Mouse (Mus musculus): ENCODE measurements at regions not wholly inside any gene's neighbourhood (a gene's known extent, or its start where the extent isn't known, plus 50 kb on each side); places are given as distances from the start of the nearest gene placed in this dataset.

GRCm38 (mm10) chr2:71625298-71625902, 78.8 kb upstream of the Dlx2 start:
- WGBS: 67% methylated on average over 7 of the region's 7 CpGs
- H3K9me3 ChIP-seq: no peaks in the 10 kb centered on the region
- no peaks in the 10 kb centered on the region for H3K36me3 ChIP-seq
- DNase-seq (ENCODE audit: low spot score): no peak
- peaks cover 37% of the 10 kb centered on the region for H3K4me1 ChIP-seq
- no peak overlapping the region for H3K4me3 ChIP-seq
- H3K27me3 ChIP-seq (ENCODE audit: insufficient read depth, poor library complexity, severe bottlenecking): peaks cover 3% of the 10 kb centered on the region; the same call in 1 of the 2 replicates
- H3K27ac ChIP-seq: no peak overlapping the region

- no peak overlapping the region for H3K27ac ChIP-seq
- H3K4me1 ChIP-seq: peaks cover 37% of the 10 kb centered on the region
- 66% methylated on average over 12 of the region's 12 CpGs for WGBS
- H3K36me3 ChIP-seq: no peaks in the 10 kb centered on the region
- no peak overlapping the region for H3K4me3 ChIP-seq
- peaks cover 7% of the 10 kb centered on the region; the same call in 1 of the 2 replicates for H3K27me3 ChIP-seq (ENCODE audit: insufficient read depth, poor library complexity, severe bottlenecking)
- DNase-seq (ENCODE audit: low spot score): no peak
- H3K9me3 ChIP-seq: no peaks in the 10 kb centered on the region
Measured at GRCm38 (mm10) chr2:71626404-71626803, 79.8 kb upstream of the Dlx2 start.

GRCm38 (mm10) chr2:71627097-71627755, 80.7 kb upstream of the Dlx2 start:
- H3K27ac ChIP-seq: no peak overlapping the region
- H3K36me3 ChIP-seq: no peaks in the 10 kb centered on the region
- H3K4me3 ChIP-seq: no peak overlapping the region
- WGBS: 62% methylated on average over 14 of the region's 14 CpGs
- no peaks in the 10 kb centered on the region for H3K9me3 ChIP-seq
- peaks cover 7% of the 10 kb centered on the region; the same call in 1 of the 2 replicates for H3K27me3 ChIP-seq (ENCODE audit: insufficient read depth, poor library complexity, severe bottlenecking)
- DNase-seq (ENCODE audit: low spot score): no peak
- H3K4me1 ChIP-seq: peaks cover 37% of the 10 kb centered on the region

- Histone ChIP-seq H3K27me3 (ENCODE audit: insufficient read depth, poor library complexity, severe bottlenecking) (peaks cover 10% of the 10 kb centered on the region; the same call in 1 of the 2 replicates), H3K27ac (no peak overlapping the region), H3K36me3 (no peaks in the 10 kb centered on the region), H3K4me1 (peaks cover 33% of the 10 kb centered on the region), H3K9me3 (no peaks in the 10 kb centered on the region), H3K4me3 (peak overlapping the region; percentile 61)
- DNase-seq (ENCODE audit: low spot score): no peak
- WGBS: 18% methylated on average over 7 of the region's 7 CpGs
Measured at GRCm38 (mm10) chr2:71628821-71629220, 82.3 kb upstream of the Dlx2 start.

- Histone ChIP-seq H3K4me3 (peak overlapping the region; percentile 61), H3K9me3 (no peaks in the 10 kb centered on the region), H3K27ac (peak overlapping the region; percentile 67; the same call in 1 of the 2 replicates), H3K4me1 (peaks cover 33% of the 10 kb centered on the region), H3K36me3 (no peaks in the 10 kb centered on the region), H3K27me3 (ENCODE audit: insufficient read depth, poor library complexity, severe bottlenecking) (peaks cover 10% of the 10 kb centered on the region; the same call in 1 of the 2 replicates)
- 2% methylated on average over 43 of the region's 43 CpGs for WGBS
- DNase-seq (ENCODE audit: low spot score): no peak
Measured at GRCm38 (mm10) chr2:71629301-71630142, 83.0 kb upstream of the Dlx2 start.

GRCm38 (mm10) chr2:71630143-71630463, 83.5 kb upstream of the Dlx2 start:
- Histone ChIP-seq H3K4me3 (peak overlapping the region; percentile 61), H3K4me1 (peaks cover 33% of the 10 kb centered on the region), H3K36me3 (no peaks in the 10 kb centered on the region), H3K9me3 (no peaks in the 10 kb centered on the region), H3K27me3 (ENCODE audit: insufficient read depth, poor library complexity, severe bottlenecking) (peaks cover 10% of the 10 kb centered on the region; the same call in 1 of the 2 replicates), H3K27ac (no peak overlapping the region)
- 19% methylated on average over 3 of the region's 3 CpGs for WGBS
- no peak for DNase-seq (ENCODE audit: low spot score)

GRCm38 (mm10) chr2:71633471-71633870, 86.9 kb upstream of the Dlx2 start:
- DNase-seq (ENCODE audit: low spot score): peak; percentile 52
- Histone ChIP-seq H3K4me3 (no peak overlapping the region), H3K9me3 (no peaks in the 10 kb centered on the region), H3K27me3 (ENCODE audit: insufficient read depth, poor library complexity, severe bottlenecking) (peaks cover 10% of the 10 kb centered on the region; the same call in 1 of the 2 replicates), H3K27ac (no peak overlapping the region), H3K4me1 (peaks cover 17% of the 10 kb centered on the region), H3K36me3 (no peaks in the 10 kb centered on the region)
- 78% methylated on average over 6 of the region's 6 CpGs for WGBS

GRCm38 (mm10) chr2:71634471-71634870, 87.9 kb upstream of the Dlx2 start:
- Histone ChIP-seq H3K4me3 (no peak overlapping the region), H3K9me3 (no peaks in the 10 kb centered on the region), H3K4me1 (peaks cover 9% of the 10 kb centered on the region), H3K36me3 (no peaks in the 10 kb centered on the region), H3K27ac (no peak overlapping the region), H3K27me3 (ENCODE audit: insufficient read depth, poor library complexity, severe bottlenecking) (peaks cover 10% of the 10 kb centered on the region; the same call in 1 of the 2 replicates)
- WGBS: 68% methylated on average over 3 of the region's 3 CpGs
- DNase-seq (ENCODE audit: low spot score): peak; percentile 53

- H3K36me3 ChIP-seq: no peaks in the 10 kb centered on the region
- no peak for DNase-seq (ENCODE audit: low spot score)
- no peaks in the 10 kb centered on the region for H3K4me1 ChIP-seq
- 0 out of 2 replicates have a peak, but pooled peaks cover 3% of the 10 kb centered on the region for H3K27me3 ChIP-seq (ENCODE audit: insufficient read depth, poor library complexity, severe bottlenecking)
- WGBS: 90% methylated on average over 4 of the region's 4 CpGs
- no peaks in the 10 kb centered on the region for H3K9me3 ChIP-seq
- no peak overlapping the region for H3K4me3 ChIP-seq
- H3K27ac ChIP-seq: no peak overlapping the region
Measured at GRCm38 (mm10) chr2:71636134-71636533, 89.6 kb upstream of the Dlx2 start.

GRCm38 (mm10) chr2:71636590-71636989, 90.0 kb upstream of the Dlx2 start:
- no peaks in the 10 kb centered on the region for H3K9me3 ChIP-seq
- H3K4me1 ChIP-seq: no peaks in the 10 kb centered on the region
- DNase-seq (ENCODE audit: low spot score): peak; percentile 35
- 82% methylated on average over 4 of the region's 4 CpGs for whole genome bisulfite sequencing
- H3K36me3 ChIP-seq: no peaks in the 10 kb centered on the region
- H3K4me3 ChIP-seq: no peak overlapping the region
- 0 out of 2 replicates have a peak, but pooled peaks cover 3% of the 10 kb centered on the region for H3K27me3 ChIP-seq (ENCODE audit: insufficient read depth, poor library complexity, severe bottlenecking)
- H3K27ac ChIP-seq: no peak overlapping the region

- H3K36me3 ChIP-seq: no peaks in the 10 kb centered on the region
- H3K4me3 ChIP-seq: no peak overlapping the region
- H3K27me3 ChIP-seq (ENCODE audit: insufficient read depth, poor library complexity, severe bottlenecking): no peaks in the 10 kb centered on the region
- H3K4me1 ChIP-seq: peaks cover 12% of the 10 kb centered on the region; the same call in 1 of the 2 replicates
- H3K27ac ChIP-seq: no peak overlapping the region
- H3K9me3 ChIP-seq: no peaks in the 10 kb centered on the region
- DNase-seq (ENCODE audit: low spot score): no peak
- WGBS: 92% methylated on average over 5 of the region's 5 CpGs
Measured at GRCm38 (mm10) chr2:71640251-71640650, 93.7 kb upstream of the Dlx2 start.

GRCm38 (mm10) chr2:71644038-71644470, 97.5 kb upstream of the Dlx2 start:
- no peaks in the 10 kb centered on the region for H3K36me3 ChIP-seq
- 32% methylated on average over 6 of the region's 6 CpGs for WGBS
- no peaks in the 10 kb centered on the region for H3K27me3 ChIP-seq (ENCODE audit: insufficient read depth, poor library complexity, severe bottlenecking)
- H3K9me3 ChIP-seq: no peaks in the 10 kb centered on the region
- H3K27ac ChIP-seq: peak overlapping the region; percentile 75; the same call in 1 of the 2 replicates
- H3K4me3 ChIP-seq: no peak overlapping the region
- H3K4me1 ChIP-seq: peaks cover 12% of the 10 kb centered on the region; the same call in 1 of the 2 replicates
- DNase-seq (ENCODE audit: low spot score): peak; percentile 88
